9 mouse cellular contexts compared by ENCODE assay signal in the genomic region with DNA sequence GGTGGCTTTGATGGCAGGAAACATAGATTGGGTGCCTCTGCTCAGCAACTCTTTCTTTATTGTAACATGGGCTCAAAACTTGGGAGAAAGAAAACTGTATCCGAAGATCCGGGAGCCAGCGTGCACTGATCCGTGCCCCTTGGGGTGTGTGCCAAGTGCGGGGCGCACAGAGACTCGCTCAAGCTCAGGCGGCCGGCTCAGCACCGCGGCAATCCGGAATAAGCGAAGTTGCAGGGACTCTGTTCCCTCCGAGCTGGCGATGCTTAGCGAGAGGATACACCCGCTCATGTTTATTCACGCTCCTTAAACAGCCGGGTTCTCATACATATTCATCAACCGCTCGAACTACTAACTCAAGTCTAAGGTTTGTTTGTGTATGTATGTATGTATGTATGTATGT. TPM values are rescaled to one million over a fixed set of nuclear protein-coding genes. Genes with fewer than 3 reads are reported as not detected.
DNase-seq lines count a peak whose midpoint lies in the region; ATAC-seq and TF ChIP-seq lines count a peak whose summit lies in the region.
"Had no signal": no experiment of that assay in that cellular context is flagged by ENCODE, and none has a peak within 500 bp of the region (broad histone marks: within the 10 kb centered on the region; RNA-seq: fewer than 3 reads in every experiment).

No protein-coding gene starts in this region.

- H3K4me1 ChIP-seq in hindbrain, embryonic 15.5 days (replicated peaks): peaks cover 7% of the 10 kb centered on the region
- peaks cover 4% of the 10 kb centered on the region; the same call in 1 of the 2 replicates for H3K4me1 ChIP-seq in midbrain, postnatal 0 days (ENCODE audit: insufficient read depth, low read length)

- no peaks in the 10 kb centered on the region for H3K36me3 ChIP-seq in hindbrain, embryonic 15.5 days
- no peaks in the 10 kb centered on the region for H3K36me3 ChIP-seq in midbrain, postnatal 0 days (ENCODE audit: insufficient read depth, low read length)

- no peak overlapping the region for H3K27ac ChIP-seq in layer of hippocampus, adult 2 months
- H3K27ac ChIP-seq in hindbrain, embryonic 15.5 days (replicated peaks): no peak overlapping the region
- H3K27ac ChIP-seq in midbrain, postnatal 0 days (ENCODE audit: low read depth, low read length): no peak overlapping the region

- no peak overlapping the region for H3K9ac ChIP-seq in hindbrain, embryonic 15.5 days
- no peak overlapping the region for H3K9ac ChIP-seq in midbrain, postnatal 0 days (replicated peaks; ENCODE audit: low read length, poor library complexity, severe bottlenecking)

- peak; percentile 55 for ATAC-seq in hindbrain, embryonic 15.5 days (ENCODE audit: low FRiP score, low read depth)
- 0 out of 2 replicates have a peak, but pooled peaks have one; percentile 31 for ATAC-seq in midbrain, postnatal 0 days (ENCODE audit: low FRiP score)

- DNase-seq in layer of hippocampus, adult 2 months (ENCODE audit: low spot score in 2 of 2): no peak
- no peak for DNase-seq in layer of hippocampus, postnatal 14 days (ENCODE audit: low spot score in 2 of 2)
- DNase-seq in embryo, embryonic 9.5 days (ENCODE audit: extremely low spot score): peak; percentile 57
- no peak for DNase-seq in midbrain, postnatal 0 days (ENCODE audit: low spot score)
- no peak for DNase-seq in layer of hippocampus, postnatal 25 days (ENCODE audit: extremely low spot score in 1 of 2, low spot score in 1 of 2)
- no peak for DNase-seq in spleen, postnatal 14 days (ENCODE audit: low spot score in 2 of 2)
- no peak for DNase-seq in c-Kit-positive CD71-positive TER-119-positive erythroid progenitor cells, embryonic 14.5 days (ENCODE audit: low spot score)

- TF ChIP-seq CTCF in layer of hippocampus, adult 2 months (conservative IDR thresholded peaks at IDR 0.05): no peak
- TF ChIP-seq CTCF in midbrain, postnatal 0 days (IDR thresholded peaks at IDR 0.05): no peak

- WGBS in hindbrain, embryonic 15.5 days: under 1% methylated on average over 21 of the region's 21 CpGs
- 1% methylated on average over 21 of the region's 21 CpGs for WGBS in midbrain, postnatal 0 days

- H3K9me3 ChIP-seq in hindbrain, embryonic 15.5 days: no peaks in the 10 kb centered on the region
- no peaks in the 10 kb centered on the region for H3K9me3 ChIP-seq in midbrain, postnatal 0 days (ENCODE audit: low read length)

- peak overlapping the region; percentile 23 for H3K4me2 ChIP-seq in hindbrain, embryonic 15.5 days
- peak overlapping the region; percentile 24 for H3K4me2 ChIP-seq in midbrain, postnatal 0 days (ENCODE audit: low read depth, low read length, poor library complexity, severe bottlenecking)

- H3K4me3 ChIP-seq in layer of hippocampus, adult 2 months: peak overlapping the region; percentile 13; the same call in 1 of the 2 replicates
- H3K4me3 ChIP-seq in hindbrain, embryonic 15.5 days: no peak overlapping the region
- H3K4me3 ChIP-seq in midbrain, postnatal 0 days (ENCODE audit: low read depth, low read length): 0 out of 2 replicates have a peak overlapping the region, but pooled peaks have one; percentile 1

- H3K27me3 ChIP-seq in hindbrain, embryonic 15.5 days: peaks cover 73% of the 10 kb centered on the region
- peaks cover 48% of the 10 kb centered on the region for H3K27me3 ChIP-seq in midbrain, postnatal 0 days (ENCODE audit: insufficient read depth, low read length)

RNA-seq across cellular contexts. Expression of a gene that starts 10.9 kb away (rescaled TPM):
- 1 to 10 TPM; 7.6 to 9.7 TPM for total RNA-seq in layer of hippocampus, adult 2 months (2021)
- 1 to 10 TPM; 9.1 to 9.7 TPM for total RNA-seq in layer of hippocampus, postnatal 14 days (2021)
- polyA plus RNA-seq in hindbrain, embryonic 15.5 days (2015; fragmentation: Nextera tagmentation; extraction: Ambion mirVana): 6.0 and 6.3 TPM in 2 replicates
- total RNA-seq in midbrain, postnatal 0 days (2014; rRNA removed): 27.8 and 37.9 TPM in 2 replicates
- polyA plus RNA-seq in midbrain, postnatal 0 days (2015; fragmentation: Nextera tagmentation; extraction: Ambion mirVana): 6.4 and 7.4 TPM in 2 replicates
- total RNA-seq in layer of hippocampus, postnatal 25 days (2021): 10 to 100 TPM in 1 of 2 experiments, 1 to 10 TPM in 1; 9.9 to 11.6 TPM

RNA-seq across cellular contexts. Expression of a gene that starts 40.8 kb away (rescaled TPM):
- total RNA-seq in layer of hippocampus, adult 2 months (2021): not detected
- not detected for total RNA-seq in layer of hippocampus, postnatal 14 days (2021)
- not detected in 2 replicates for polyA plus RNA-seq in hindbrain, embryonic 15.5 days (2015; fragmentation: Nextera tagmentation; extraction: Ambion mirVana)
- not detected in 2 replicates for total RNA-seq in midbrain, postnatal 0 days (2014; rRNA removed)
- polyA plus RNA-seq in midbrain, postnatal 0 days (2015; fragmentation: Nextera tagmentation; extraction: Ambion mirVana): not detected in 2 replicates
- not detected for total RNA-seq in layer of hippocampus, postnatal 25 days (2021)
- polyA plus RNA-seq: gonadal fat pad, adult 2 months had no signal
